Mouse (Mus musculus): Measurements from ENCODE around the gene Ppp1cc. TPM values are rescaled to one million over a fixed set of nuclear protein-coding genes. Genes with fewer than 3 reads are reported as not detected.

Ppp1cc gene
- polyA plus RNA-seq, 1 experiment from 2014 or later, result 293 TPM

- ATAC-seq (ENCODE audit: insufficient read depth) (no peak), DNase-seq (no peak)
- peaks cover 10% of the 10 kb centered on the region for H3K4me1 ChIP-seq (ENCODE audit: insufficient read depth)
- no peaks in the 10 kb centered on the region for H3K27me3 ChIP-seq (ENCODE audit: insufficient read depth, low read length)
- no peak within 1 kb of the TSS for H3K27ac ChIP-seq (ENCODE audit: low read depth)
- H3K4me3 ChIP-seq (ENCODE audit: low read depth, low read length), result no peak within 1 kb of the TSS
- no peak within 1 kb of the TSS for H3K9ac ChIP-seq
- no peak for TF ChIP-seq CTCF (IDR thresholded peaks at IDR 0.05; ENCODE audit: low read depth)
- H3K9me3 ChIP-seq (ENCODE audit: low read depth, low read length), result no peaks in the 10 kb centered on the region
- H3K4me2 ChIP-seq, result no peak within 1 kb of the TSS
- H3K36me3 ChIP-seq (ENCODE audit: insufficient read depth), result no peaks in the 10 kb centered on the region
- 86% methylated on average over 3 of the region's 3 CpGs for WGBS
Measured at GRCm38 (mm10) chr5:122140723-122141122, 17.4 kb upstream of the Ppp1cc start, which contains the start of gene Ccdc63. Ccdc63 (minus strand) TSS chr5:122140823.

GRCm38 (mm10) chr5:122142230-122142992 is 15.7 kb upstream of the Ppp1cc start:
- no peak for ATAC-seq (ENCODE audit: insufficient read depth)
- no peak overlapping the region for H3K27ac ChIP-seq (ENCODE audit: low read depth)
- H3K27me3 ChIP-seq (ENCODE audit: insufficient read depth, low read length), result no peaks in the 10 kb centered on the region
- no peaks in the 10 kb centered on the region for H3K36me3 ChIP-seq (ENCODE audit: insufficient read depth)
- peaks cover 11% of the 10 kb centered on the region; the same call in 1 of the 2 replicates for H3K4me1 ChIP-seq (ENCODE audit: insufficient read depth)
- TF ChIP-seq CTCF (IDR thresholded peaks at IDR 0.05; ENCODE audit: low read depth), result peak; percentile 76
- no peak overlapping the region for H3K4me3 ChIP-seq (ENCODE audit: low read depth, low read length)
- peak; percentile 77 for DNase-seq
- no peaks in the 10 kb centered on the region for H3K9me3 ChIP-seq (ENCODE audit: low read depth, low read length)
- 52% methylated on average over 8 of the region's 8 CpGs for WGBS
- no peak overlapping the region for H3K4me2 ChIP-seq
- no peak overlapping the region for H3K9ac ChIP-seq

- no peaks in the 10 kb centered on the region for H3K27me3 ChIP-seq (ENCODE audit: insufficient read depth, low read length)
- peak; percentile 63 for DNase-seq
- H3K4me1 ChIP-seq (ENCODE audit: insufficient read depth), result peaks cover 11% of the 10 kb centered on the region; the same call in 1 of the 2 replicates
- ATAC-seq (ENCODE audit: insufficient read depth), result no peak
- no peaks in the 10 kb centered on the region for H3K36me3 ChIP-seq (ENCODE audit: insufficient read depth)
- no peak overlapping the region for H3K27ac ChIP-seq (ENCODE audit: low read depth)
- H3K4me2 ChIP-seq, result no peak overlapping the region
- WGBS, result 65% methylated on average over 15 of the region's 15 CpGs
- no peak for TF ChIP-seq CTCF (IDR thresholded peaks at IDR 0.05; ENCODE audit: low read depth)
- no peaks in the 10 kb centered on the region for H3K9me3 ChIP-seq (ENCODE audit: low read depth, low read length)
- no peak overlapping the region for H3K4me3 ChIP-seq (ENCODE audit: low read depth, low read length)
- no peak overlapping the region for H3K9ac ChIP-seq
Measured at GRCm38 (mm10) chr5:122143543-122143942, 14.5 kb upstream of the Ppp1cc start.

GRCm38 (mm10) chr5:122144825-122145224 is 13.3 kb upstream of the Ppp1cc start:
- no peak for TF ChIP-seq CTCF (IDR thresholded peaks at IDR 0.05; ENCODE audit: low read depth)
- H3K9ac ChIP-seq, result no peak overlapping the region
- no peaks in the 10 kb centered on the region for H3K36me3 ChIP-seq (ENCODE audit: insufficient read depth)
- H3K4me2 ChIP-seq, result peak overlapping the region; percentile 15; the same call in 1 of the 2 replicates
- no peak for DNase-seq
- 69% methylated on average over 4 of the region's 4 CpGs for WGBS
- ATAC-seq (ENCODE audit: insufficient read depth), result no peak
- H3K4me1 ChIP-seq (ENCODE audit: insufficient read depth), result peaks cover 11% of the 10 kb centered on the region; the same call in 1 of the 2 replicates
- H3K9me3 ChIP-seq (ENCODE audit: low read depth, low read length), result no peaks in the 10 kb centered on the region
- H3K27ac ChIP-seq (ENCODE audit: low read depth), result peak overlapping the region; percentile 96
- H3K27me3 ChIP-seq (ENCODE audit: insufficient read depth, low read length), result no peaks in the 10 kb centered on the region
- no peak overlapping the region for H3K4me3 ChIP-seq (ENCODE audit: low read depth, low read length)

GRCm38 (mm10) chr5:122145381-122146055 is 12.6 kb upstream of the Ppp1cc start:
- TF ChIP-seq CTCF (IDR thresholded peaks at IDR 0.05; ENCODE audit: low read depth), result peak; percentile 29; the same call in 1 of the 2 replicates
- WGBS, result 31% methylated on average over 15 of the region's 15 CpGs
- ATAC-seq (ENCODE audit: insufficient read depth) (peak; percentile 78), DNase-seq (peak; percentile 79)
- Histone ChIP-seq H3K9me3 (ENCODE audit: low read depth, low read length) (no peaks in the 10 kb centered on the region), H3K9ac (peak overlapping the region; percentile 47), H3K4me2 (peak overlapping the region; percentile 58), H3K36me3 (ENCODE audit: insufficient read depth) (no peaks in the 10 kb centered on the region), H3K4me1 (ENCODE audit: insufficient read depth) (peaks cover 11% of the 10 kb centered on the region; the same call in 1 of the 2 replicates), H3K4me3 (ENCODE audit: low read depth, low read length) (0 out of 2 replicates have a peak overlapping the region, but pooled peaks have one; percentile 16), H3K27me3 (ENCODE audit: insufficient read depth, low read length) (no peaks in the 10 kb centered on the region), H3K27ac (ENCODE audit: low read depth) (peak overlapping the region; percentile 96)

GRCm38 (mm10) chr5:122146056-122146580 is 12.0 kb upstream of the Ppp1cc start:
- Histone ChIP-seq H3K4me1 (ENCODE audit: insufficient read depth) (peaks cover 11% of the 10 kb centered on the region; the same call in 1 of the 2 replicates), H3K4me3 (ENCODE audit: low read depth, low read length) (no peak overlapping the region), H3K9me3 (ENCODE audit: low read depth, low read length) (no peaks in the 10 kb centered on the region), H3K9ac (peak overlapping the region; percentile 7), H3K4me2 (peak overlapping the region; percentile 58), H3K27me3 (ENCODE audit: insufficient read depth, low read length) (no peaks in the 10 kb centered on the region), H3K36me3 (ENCODE audit: insufficient read depth) (no peaks in the 10 kb centered on the region), H3K27ac (ENCODE audit: low read depth) (peak overlapping the region; percentile 96)
- TF ChIP-seq CTCF (IDR thresholded peaks at IDR 0.05; ENCODE audit: low read depth), result no peak
- DNase-seq (peak; percentile 84), ATAC-seq (ENCODE audit: insufficient read depth) (peak; percentile 77)
- WGBS, result 26% methylated on average over 10 of the region's 10 CpGs

GRCm38 (mm10) chr5:122146609-122147008 is 11.5 kb upstream of the Ppp1cc start:
- Histone ChIP-seq H3K9me3 (ENCODE audit: low read depth, low read length) (no peaks in the 10 kb centered on the region), H3K4me1 (ENCODE audit: insufficient read depth) (peaks cover 11% of the 10 kb centered on the region; the same call in 1 of the 2 replicates), H3K27ac (ENCODE audit: low read depth) (peak overlapping the region; percentile 96), H3K27me3 (ENCODE audit: insufficient read depth, low read length) (no peaks in the 10 kb centered on the region), H3K36me3 (ENCODE audit: insufficient read depth) (no peaks in the 10 kb centered on the region), H3K9ac (peak overlapping the region; percentile 7; the same call in 1 of the 2 replicates), H3K4me2 (peak overlapping the region; percentile 58), H3K4me3 (ENCODE audit: low read depth, low read length) (no peak overlapping the region)
- DNase-seq (no peak), ATAC-seq (ENCODE audit: insufficient read depth) (peak; percentile 12; the same call in 1 of the 2 replicates)
- TF ChIP-seq CTCF (IDR thresholded peaks at IDR 0.05; ENCODE audit: low read depth), result no peak
